Mouse (Mus musculus) olfactory bulb, adult 2 months (tissue): Measurements from ENCODE around the gene Gtf2i.

ENCODE experiments used
- CTCF ChIP-seq: fragments of 200-500 bp; IDR thresholded peaks from 2 replicates; pipeline ENCODE4 v1.5.1; 2012; ENCODE audit warnings: low read depth, mild to moderate bottlenecking, low read length, moderate library complexity; ENCODE audit not compliant: insufficient read depth
- POLR2A ChIP-seq: fragments of 200-500 bp; IDR thresholded peaks from 2 replicates; pipeline ENCODE4 v1.6.1; 2012; ENCODE audit warnings: mild to moderate bottlenecking, low read depth, low read length, moderate library complexity; ENCODE audit not compliant: insufficient read depth

- TF ChIP-seq POLR2A (no peak), CTCF (no peak)
Measured at GRCm38 (mm10) chr5:134229391-134229790, 85.2 kb downstream of the Gtf2i start, which contains the start of gene Ncf1.
